Mouse (Mus musculus) kidney, postnatal 10 days (tissue): ENCODE results near the gene Aatk.

Experiments
- DNase-seq: peaks from one replicate; pipeline ENCODE4 v3.0.0; 2021; ENCODE audit warnings: mixed read lengths

Gene Aatk

GRCm38 (mm10) chr11:120046553-120047191 is at the start of gene Aatk:
Aatk (minus strand) TSS chr11:120047167.
- DNase-seq = peak; percentile 38

DNA sequence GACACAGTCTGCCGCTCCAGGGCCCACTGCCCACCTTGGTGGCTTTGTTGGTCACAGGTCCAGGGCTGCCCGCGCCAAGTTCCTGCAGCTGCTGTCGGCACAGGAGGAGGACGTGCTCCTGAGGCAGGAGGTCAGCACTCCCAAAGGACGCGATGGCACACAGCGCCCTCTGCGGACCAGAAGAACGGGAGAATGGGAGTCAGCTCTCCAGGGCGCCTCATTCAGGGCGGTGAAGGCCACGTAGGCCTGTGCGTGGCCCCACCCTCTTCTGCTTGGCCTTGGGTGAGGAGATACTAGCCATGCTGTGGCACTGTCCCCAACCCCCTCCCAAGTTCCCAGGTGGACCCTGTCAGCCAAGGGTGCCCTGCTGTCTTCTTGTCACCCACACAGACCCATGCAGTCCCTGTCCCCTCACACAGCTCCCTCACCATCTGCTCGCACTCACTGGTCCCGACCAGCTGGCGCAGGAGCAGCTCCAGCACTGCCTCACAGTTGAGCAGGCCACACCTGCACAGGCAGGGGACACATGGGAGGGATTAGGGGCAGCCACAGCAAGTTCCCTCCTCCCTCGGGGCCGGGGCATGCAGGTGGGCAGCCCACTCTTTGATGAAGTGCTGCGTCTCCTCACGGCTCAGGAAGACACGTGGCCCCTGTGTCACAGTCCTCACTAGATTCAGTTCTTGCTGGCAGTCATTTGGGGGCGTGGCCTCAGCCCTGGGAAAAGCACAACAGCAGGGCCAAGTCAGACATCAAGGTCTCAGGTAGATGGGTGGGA is 46.0 kb upstream of the Aatk start:
- DNase-seq = no peak

DNA sequence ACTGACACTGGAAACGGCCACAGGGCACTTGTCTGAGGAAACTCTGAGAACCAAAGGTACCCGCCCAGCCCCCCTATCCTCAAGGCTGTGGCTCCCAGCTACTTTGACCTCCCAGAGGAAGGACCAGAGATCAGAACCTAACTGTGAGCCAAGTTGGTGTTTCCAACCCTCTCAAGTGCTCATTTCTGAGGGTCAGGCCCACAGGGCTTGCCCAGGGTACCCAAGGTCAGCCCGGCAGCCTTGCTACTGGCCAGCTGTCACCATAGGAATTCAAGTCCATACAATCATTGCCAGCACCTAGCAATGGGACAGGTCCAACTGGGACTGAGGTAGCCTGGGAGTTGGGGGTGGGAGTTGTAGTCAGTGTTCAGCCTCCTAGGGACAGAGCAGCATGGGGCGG is 43.7 kb upstream of the Aatk start:
- peak; percentile 8 for DNase-seq

GRCm38 (mm10) chr11:120086702-120087152 is 39.8 kb upstream of the Aatk start, which contains the start of gene Cep131:
Cep131 (minus strand) TSS chr11:120086827.
- DNase-seq = peak; percentile 99

DNA sequence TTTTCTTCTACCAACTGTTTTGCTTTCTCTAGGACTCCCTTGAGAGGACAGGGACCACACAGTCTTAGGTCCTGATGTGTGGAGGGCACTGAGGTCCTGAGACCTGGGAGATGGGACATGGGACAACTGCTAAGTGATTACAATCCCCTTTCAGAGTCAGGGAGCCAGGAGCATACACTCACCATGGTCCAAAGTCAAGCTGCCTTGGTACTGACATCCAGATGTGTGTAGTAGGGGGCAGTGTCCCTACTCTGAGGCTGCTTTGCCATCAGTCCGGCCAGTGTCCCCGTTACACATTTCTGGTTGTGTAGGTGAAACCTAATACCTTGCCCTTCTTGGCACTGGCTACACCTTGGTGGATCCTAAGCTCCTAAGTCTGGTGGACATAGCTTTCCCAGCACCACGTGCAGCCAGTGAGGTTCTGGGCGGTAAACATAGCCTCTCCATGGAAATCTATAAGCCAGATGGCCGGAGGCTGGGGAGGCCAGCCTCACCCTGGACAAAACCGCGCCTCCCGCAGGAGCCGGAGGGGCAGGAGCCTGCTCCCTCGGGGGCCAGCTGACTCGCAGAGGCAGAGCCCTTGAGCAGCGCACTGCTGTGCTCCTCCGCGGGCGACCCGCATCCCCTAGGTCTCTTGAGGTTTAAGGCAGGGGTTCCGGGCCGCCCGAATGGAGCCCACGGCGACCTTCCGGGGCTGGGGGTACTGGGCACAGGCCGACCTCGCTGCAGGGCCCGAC is 39.1 kb upstream of the Aatk start:
- peak; percentile 64 for DNase-seq

- DNase-seq = peak; percentile 47
Observed at GRCm38 (mm10) chr11:120080282-120080681, 33.3 kb upstream of the Aatk start.

DNA sequence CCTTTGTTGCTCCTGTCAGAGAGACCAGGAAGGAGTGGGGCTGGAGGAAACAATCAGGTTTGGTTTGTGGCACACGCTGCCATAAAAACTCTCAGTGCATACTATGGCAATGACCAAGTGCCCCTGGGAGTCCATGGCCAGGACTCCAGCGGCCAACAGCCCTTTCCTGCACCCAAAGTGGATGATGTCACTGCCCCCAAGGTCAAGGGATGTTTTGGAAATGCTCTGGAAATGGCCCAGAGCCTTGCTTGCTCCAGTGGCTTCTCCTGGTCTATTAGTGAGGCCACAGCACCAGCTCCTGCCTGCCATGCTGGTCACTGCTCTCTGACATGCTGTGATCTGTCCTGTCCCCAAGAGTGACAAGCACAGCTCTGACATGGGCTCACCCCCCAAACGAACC is 29.2 kb upstream of the Aatk start:
- no peak for DNase-seq

DNA sequence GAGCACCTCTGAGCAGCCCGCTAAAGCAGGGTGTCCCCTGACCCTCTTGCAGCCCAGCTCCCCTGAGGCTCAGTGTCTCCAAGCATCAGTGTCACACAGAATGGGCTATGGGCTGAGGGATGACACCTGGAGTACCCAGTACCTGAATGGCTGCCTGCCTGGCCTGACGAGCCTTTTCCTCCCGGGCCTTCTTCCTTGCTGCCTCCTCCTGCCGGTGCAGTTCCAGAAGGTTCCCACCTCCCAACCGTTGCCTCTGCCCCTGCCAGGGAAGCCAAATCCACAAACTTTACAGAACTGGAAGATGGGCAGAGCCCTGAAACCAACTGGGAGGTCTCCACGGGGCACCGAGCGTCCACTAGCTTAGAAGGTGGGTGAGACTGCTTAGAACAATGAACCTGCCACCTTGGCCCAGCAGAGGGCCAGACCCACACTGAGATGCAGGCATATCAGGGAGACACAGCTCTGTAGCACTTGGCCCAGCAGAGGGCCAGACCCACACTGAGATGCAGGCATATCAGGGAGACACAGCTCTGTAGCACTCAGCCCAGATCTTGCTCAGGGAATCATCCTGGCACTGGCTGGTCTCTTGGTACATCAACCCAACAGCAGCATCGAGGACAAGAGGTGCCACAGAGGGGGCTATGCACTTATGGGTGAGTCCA is 26.1 kb upstream of the Aatk start:
- DNase-seq = no peak

DNA sequence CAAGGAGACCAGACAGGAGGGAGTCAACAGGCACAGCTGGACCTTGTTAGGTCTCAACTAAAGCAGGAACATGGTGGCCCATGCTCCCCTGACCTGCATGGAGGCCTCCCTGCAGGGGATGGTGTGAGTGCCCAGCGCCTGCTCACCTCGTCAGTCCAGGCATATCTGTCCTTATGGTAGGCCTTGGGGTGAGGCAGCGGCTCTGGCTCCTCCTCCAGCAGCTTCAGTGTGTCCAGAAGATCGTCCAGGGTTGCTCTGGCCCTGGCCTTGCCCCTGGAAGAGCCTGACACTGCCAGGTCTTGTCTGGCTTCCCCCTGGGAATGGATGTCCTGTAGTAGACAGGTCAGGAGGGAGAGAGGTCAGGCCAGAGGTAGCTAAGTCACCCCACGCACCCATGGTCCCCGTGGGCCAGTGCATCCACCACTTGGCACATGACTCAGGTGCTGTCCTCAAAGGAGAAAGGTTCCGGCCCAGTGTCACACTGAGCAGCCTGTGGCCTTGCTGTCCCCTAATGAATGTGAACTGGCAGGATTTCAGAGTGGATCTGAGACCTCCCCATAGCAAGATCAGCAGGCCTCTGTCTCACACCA is 24.9 kb upstream of the Aatk start:
- no peak for DNase-seq

GRCm38 (mm10) chr11:120071065-120071464 is 24.1 kb upstream of the Aatk start:
- DNase-seq = no peak

DNA sequence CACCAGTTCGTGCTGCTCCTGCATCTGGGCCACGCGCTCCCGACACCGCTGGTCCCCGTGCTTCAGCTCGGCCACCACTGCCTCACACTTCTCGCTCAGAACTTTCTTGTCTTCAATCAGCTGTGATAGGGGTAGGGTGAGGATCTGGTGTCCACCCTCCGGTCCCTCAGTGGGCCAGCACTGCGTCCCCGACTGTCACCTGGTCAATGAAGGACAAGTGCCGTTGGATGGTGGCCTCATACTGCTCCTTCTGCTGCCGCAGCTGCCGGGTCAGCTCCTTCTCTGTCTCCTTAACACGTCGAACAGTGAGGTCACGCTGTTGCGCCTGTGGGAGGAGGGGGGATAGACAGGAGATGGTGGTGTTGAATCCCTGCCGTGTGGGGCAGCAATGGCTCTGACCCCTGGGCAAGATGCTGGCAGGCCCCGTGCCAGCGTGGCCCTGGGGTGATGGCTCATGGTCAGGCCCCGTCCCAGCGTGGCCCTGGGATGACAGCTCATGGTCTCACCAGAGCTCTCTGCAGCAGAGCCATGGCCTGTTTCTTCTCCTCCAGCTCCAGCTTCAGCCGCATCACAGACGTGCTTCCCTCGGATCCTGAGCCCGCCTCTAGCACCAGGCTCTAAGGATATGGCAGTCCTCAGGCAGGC is 23.4 kb upstream of the Aatk start:
- no peak for DNase-seq

GRCm38 (mm10) chr11:120069261-120069660 is 22.3 kb upstream of the Aatk start:
- no peak for DNase-seq

GRCm38 (mm10) chr11:120067834-120068233 is 20.9 kb upstream of the Aatk start:
- no peak for DNase-seq

DNA sequence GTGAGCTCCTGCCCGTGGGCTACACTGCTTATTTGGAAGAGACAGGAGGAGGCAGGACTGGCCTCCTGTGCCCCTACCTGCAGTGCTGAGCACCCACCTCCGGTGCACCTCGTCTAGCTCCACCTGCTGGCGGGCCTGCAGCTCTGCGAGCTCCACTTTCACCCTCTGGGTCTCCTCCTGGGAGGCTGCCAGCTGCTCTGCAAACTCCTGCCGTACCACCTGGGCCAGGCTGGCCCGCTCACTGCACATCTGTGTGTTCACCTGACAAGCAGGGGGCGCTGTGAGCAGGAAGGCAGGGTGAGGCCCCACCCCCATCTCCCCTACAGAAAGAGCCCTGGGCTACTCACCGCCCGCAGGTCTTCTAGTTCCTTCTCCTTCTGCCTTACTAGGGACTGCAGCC is 18.3 kb upstream of the Aatk start:
- peak; percentile 85 for DNase-seq

- DNase-seq = no peak
Observed at GRCm38 (mm10) chr11:120064668-120065040, 17.7 kb upstream of the Aatk start.

GRCm38 (mm10) chr11:120064006-120064667 is 17.2 kb upstream of the Aatk start:
- DNase-seq = no peak

DNA sequence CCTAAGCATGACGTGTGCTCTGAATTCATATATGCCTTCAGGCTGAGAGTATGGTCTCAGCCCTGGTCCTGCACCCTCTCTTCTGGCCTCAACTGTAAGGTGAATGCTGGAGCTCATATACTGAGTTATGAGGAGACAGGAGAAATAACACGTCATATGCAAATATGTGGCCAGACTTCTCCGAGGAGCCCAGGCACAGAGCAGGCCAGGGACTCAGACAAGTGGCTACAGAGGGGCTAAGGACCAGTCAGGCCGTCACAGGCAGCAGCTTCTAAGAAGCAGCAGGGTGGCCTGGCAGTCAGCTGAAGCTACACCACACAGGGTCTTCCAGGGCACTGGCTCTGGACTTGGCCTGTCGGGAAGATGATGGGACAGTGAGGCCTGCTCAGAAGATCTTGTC is 16.4 kb upstream of the Aatk start:
- no peak for DNase-seq

DNA sequence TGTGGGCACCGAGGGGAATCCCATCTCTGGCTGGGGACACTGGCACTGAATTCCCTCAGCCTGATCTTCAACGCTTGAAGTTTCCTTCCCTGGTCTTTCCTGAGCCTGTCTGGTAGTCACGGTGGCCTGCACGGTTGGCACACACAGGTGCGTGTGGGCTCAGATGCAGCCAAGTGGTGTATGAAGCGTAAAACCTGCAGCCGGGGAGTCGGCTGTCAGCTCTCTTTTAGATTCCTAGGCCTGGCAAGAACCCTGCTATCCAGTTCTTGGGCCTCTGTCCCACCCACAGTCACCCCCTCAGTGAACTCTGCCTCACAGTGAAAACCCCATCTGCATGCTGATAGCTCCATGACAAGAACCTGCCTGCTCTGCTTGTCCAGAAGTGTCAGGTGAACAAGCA is 13.7 kb upstream of the Aatk start:
- no peak for DNase-seq

GRCm38 (mm10) chr11:120055953-120056732 is 9.2 kb upstream of the Aatk start:
- DNase-seq = no peak

- no peak for DNase-seq
Observed at GRCm38 (mm10) chr11:120053846-120054245, 6.9 kb upstream of the Aatk start.

- DNase-seq = peak; percentile 67
Observed at GRCm38 (mm10) chr11:120052274-120052673, 5.3 kb upstream of the Aatk start.
